Mouse (Mus musculus): Measurements from ENCODE around the gene Hoxd8.

The Hoxd8 gene

GRCm38 (mm10) chr2:74669650-74670235 is 34.7 kb upstream of the Hoxd8 start:
- no peak for DNase-seq (ENCODE audit: low spot score)

DNA sequence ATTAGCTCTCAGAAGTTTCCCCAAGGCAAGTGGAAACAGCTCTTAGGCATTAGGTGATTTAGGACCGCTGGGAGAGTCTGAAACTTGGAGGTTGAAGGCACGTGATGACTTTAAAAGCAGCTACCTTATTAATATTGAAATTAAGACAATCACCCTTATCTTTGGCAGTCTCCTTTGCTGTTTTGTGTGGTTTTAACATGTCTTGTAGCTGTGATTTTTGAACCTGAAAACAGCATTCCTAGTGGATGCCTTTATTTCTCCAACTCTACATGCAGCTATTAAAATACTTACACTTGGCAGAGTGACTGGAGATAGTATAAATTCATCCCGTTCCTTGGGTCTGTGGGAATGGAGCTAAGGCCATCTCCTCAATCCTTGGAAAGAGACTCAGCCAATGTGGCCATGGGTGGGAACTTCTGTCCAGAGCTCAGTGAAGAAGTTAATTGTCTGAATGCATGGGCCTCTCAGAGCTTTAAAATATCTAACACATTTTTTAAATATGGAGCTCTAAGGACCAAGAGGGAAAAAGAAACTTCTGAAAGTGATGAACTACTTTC is 33.7 kb upstream of the Hoxd8 start:
- DNase-seq (ENCODE audit: low spot score): no peak

DNA sequence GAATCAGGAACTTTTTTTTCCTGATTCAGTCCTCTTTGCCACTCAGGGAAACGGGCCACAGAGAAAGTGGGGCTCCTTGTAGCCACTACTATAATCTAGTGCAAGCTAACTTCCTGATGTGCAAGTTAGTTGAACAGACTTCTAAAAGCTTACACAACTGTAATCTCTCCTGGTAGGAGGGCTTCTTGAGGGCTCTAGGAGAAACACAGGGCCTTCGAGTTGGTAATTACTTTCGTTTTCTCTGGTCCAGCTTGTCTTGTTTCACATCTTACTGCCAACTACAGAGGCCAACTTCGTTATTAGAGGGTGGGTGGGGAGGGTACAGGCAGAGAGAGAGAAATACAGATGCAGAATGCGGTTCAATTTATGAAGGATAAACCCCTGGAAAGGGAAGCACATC is 32.6 kb upstream of the Hoxd8 start:
- no peak for DNase-seq (ENCODE audit: low spot score)

DNA sequence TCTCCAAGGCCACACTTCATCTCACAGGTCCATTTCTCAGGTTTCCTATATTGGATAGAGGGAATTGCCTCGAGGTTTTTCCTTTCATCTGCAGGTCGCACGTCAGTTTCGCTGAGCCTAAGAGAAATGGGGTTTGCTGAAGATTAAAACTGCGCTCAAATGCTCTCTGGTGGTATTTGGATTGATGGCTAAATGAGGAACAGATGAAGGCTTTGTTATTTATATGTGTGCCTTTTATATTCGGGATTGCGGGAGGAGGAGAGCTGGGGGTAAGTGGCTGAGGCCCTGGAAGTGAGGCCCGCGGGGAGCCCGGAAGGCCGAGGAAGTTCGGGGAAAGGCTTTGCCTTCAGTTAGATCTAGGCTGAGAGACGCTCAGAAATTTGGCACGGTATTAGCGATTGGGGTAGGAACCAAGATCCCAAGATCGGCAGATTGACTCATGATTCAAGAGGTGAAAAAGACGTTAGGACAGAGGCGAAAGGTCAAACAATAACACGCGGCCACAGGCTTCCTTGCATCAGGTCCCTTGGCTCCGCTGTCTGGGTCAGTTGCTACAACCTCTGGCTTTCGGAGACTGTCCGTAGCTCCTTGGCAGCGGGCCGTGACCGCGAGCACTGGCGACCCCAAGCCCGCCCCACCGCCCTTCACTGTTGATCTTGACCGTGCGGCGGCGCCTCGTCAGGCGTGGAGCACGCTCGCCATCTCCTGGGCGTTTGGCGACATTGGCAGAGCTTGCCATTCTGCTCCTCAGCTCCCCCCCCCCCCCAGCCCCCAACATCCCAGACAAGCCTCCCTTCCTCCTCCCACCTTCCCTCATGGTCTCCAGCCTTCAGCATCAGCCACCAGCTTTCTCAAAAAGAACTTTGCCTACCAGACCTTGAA is 31.7 kb upstream of the Hoxd8 start:
- DNase-seq (ENCODE audit: low spot score): peak; percentile 89

- no peak for DNase-seq (ENCODE audit: low spot score)
Measured at GRCm38 (mm10) chr2:74673835-74674425, 30.5 kb upstream of the Hoxd8 start.

DNA sequence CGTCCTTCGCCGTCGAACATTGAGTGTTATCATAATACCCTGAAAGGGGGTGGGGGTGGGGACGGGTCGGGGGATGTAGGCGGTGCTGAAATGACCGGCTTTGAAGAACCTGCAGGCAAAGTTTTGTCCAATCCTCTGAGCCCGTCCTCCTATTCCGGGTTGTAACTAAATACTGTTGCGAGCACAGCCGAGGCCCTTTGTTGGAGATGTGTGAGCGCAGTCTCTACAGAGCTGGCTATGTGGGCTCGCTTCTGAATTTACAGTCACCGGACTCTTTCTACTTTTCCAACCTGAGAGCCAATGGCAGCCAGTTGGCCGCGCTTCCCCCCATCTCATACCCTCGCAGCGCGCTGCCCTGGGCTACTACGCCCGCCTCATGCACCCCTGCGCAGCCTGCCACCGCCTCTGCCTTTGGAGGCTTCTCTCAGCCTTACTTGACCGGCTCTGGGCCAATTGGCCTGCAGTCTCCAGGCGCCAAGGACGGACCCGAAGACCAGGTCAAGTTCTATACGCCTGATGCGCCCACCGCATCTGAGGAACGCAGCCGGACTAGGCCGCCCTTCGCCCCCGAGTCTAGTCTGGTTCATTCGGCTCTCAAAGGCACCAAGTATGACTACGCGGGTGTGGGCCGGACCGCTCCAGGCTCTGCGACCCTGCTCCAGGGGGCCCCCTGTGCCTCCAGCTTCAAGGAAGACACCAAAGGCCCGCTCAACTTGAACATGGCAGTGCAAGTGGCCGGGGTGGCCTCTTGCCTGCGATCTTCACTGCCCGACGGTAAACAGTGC is 29.3 kb upstream of the Hoxd8 start, which contains the start of gene Hoxd12:
Hoxd12 (plus strand) TSS at position 133 of the 785 bp plus-strand sequence.
- DNase-seq (ENCODE audit: low spot score): no peak

- DNase-seq (ENCODE audit: low spot score): no peak
Measured at GRCm38 (mm10) chr2:74675666-74676282, 28.6 kb upstream of the Hoxd8 start.

- DNase-seq (ENCODE audit: low spot score): no peak
Measured at GRCm38 (mm10) chr2:74676376-74677052, 27.9 kb upstream of the Hoxd8 start.

DNA sequence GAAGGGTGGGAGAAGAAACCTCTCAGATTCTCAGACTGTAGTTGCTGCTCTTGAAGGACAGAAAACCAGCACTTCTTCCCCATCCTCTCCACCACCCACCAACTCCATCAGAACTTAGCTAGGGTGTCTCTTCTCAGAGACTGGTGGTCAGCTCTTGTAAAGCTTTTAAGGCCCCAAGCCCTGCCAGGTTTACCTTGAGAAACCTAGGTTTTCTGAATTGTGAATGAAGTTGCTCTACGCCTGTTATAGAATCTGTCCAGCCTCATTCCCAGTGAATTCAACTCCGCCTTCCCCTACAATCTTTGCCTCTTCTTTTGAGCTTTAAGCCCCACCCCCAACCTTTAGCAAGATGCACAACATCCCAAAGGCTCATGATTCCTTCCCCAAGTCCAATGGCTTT is 27.3 kb upstream of the Hoxd8 start:
- no peak for DNase-seq (ENCODE audit: low spot score)

DNA sequence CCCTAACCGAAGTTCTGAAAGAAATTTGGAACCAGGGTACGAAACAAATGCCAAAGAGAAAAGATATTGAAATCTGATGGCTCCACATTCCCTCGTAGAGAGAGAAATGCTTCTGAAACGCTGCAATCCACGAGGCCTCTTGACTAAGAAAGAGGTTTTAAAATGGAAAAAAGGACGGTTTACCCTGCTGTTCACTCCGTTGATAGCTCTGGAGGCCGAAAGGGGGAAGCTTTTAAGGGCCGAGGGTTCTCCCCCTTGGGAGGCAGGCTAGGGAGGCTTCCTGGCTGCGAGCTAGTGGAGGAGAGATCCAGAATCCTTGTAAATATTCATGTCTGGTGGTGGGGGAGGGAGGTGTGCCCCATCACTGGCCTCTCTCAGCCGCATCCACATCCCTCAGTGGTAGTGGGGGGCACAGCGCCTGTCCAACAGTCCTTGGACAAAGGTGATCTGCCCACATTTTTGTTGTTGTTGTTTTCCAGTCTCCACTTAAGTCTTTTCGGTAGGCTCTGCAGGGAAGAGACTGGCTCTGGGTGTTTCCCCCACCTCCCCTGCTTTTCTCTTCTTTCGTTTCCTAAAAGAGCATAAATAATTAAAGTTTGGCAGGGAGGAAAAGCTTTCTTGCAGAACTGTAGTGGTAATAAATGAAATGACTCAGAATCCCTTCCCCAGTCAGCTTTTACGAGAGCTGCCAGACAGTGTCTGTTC is 25.4 kb upstream of the Hoxd8 start, which contains the start of gene Hoxd11:
Hoxd11 (plus strand) TSS at position 667 of the 705 bp plus-strand sequence.
- no peak for DNase-seq (ENCODE audit: low spot score)

- DNase-seq (ENCODE audit: low spot score): no peak
Measured at GRCm38 (mm10) chr2:74679596-74679971, 24.8 kb upstream of the Hoxd8 start.

GRCm38 (mm10) chr2:74679980-74680379 is 24.4 kb upstream of the Hoxd8 start:
- no peak for DNase-seq (ENCODE audit: low spot score)

DNA sequence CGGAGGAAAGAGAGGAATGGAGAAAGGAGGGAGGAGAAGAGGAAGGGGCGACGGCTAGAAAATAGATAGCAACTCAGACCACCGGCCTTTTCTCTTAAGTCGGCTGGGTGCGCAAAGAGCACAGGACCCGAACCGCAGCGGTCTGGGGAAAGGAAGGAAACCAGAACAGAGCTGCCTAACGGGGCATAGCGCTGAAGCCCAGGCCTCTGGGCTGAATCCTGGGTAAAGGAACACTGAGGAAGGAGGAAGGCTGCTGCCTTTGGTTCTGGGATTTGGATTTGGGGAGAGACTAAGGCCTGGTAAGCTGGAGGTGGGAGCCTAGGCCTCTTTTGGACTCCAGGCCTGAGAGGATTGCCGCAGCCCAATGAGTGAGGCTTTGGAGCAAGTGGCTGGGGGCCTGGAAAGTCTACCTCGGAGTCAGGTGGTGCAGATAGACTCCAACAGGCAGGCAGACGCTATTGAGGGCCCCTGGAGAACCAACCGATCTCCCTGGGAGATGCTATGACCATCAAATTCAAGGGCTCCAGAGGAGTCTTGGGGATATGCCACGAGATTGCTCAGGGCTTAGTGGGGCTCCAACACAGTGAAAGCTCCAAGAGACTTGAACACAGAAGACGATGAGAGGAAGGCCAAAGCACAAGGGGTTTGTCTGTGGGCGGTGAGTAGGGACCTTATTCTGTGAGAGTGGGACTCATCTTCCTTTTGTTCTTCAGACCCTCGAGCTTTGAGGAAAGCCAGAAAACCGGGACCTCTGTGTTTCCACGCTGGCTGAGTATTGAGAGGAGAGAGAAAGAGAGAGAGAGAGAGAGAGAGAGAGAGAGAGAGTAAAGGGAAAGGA is 23.6 kb upstream of the Hoxd8 start:
- no peak for DNase-seq (ENCODE audit: low spot score)

GRCm38 (mm10) chr2:74681594-74682531 is 22.6 kb upstream of the Hoxd8 start:
- no peak for DNase-seq (ENCODE audit: low spot score)

DNA sequence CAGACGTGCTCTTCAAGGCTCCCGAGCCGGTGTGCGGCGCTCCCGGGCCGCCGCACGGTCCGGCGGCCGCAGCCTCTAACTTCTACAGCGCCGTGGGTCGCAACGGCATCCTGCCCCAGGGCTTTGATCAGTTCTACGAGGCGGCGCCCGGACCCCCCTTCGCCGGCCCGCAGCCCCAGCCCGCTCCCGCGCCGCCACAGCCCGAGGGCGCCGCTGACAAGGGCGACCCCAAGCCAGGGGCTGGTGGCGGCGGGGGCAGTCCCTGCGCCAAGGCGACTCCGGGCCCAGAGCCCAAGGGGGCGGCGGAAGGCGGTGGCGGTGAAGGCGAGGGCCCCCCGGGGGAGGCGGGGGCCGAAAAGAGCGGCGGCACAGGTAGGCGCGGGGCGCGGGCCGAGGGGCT is 21.6 kb upstream of the Hoxd8 start:
- DNase-seq (ENCODE audit: low spot score): no peak

DNA sequence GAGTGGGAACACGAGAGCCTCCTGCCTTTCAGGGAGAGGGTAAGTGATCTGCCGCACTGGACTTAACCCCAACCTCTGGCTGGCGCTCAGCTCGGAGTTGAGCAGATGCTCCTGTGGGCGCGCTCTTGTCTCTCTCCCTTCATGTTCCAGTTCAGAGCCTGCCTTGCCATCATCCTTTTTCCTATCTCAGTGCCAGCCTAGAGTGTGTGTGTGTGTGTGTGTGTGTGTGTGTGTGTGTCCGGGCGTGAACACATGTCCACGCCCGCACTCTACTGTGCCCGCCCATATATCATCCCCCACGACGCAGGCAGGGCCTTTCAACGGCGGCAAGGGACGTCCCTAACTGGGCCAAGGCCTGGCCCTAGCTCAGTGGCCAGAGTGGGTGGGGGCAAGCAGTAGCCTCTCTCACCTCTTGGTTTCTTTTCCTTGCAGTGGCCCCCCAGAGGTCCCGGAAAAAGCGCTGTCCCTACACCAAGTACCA is 20.9 kb upstream of the Hoxd8 start:
- DNase-seq (ENCODE audit: low spot score): no peak

- no peak for DNase-seq (ENCODE audit: low spot score)
Measured at GRCm38 (mm10) chr2:74684106-74684505, 20.3 kb upstream of the Hoxd8 start.

DNA sequence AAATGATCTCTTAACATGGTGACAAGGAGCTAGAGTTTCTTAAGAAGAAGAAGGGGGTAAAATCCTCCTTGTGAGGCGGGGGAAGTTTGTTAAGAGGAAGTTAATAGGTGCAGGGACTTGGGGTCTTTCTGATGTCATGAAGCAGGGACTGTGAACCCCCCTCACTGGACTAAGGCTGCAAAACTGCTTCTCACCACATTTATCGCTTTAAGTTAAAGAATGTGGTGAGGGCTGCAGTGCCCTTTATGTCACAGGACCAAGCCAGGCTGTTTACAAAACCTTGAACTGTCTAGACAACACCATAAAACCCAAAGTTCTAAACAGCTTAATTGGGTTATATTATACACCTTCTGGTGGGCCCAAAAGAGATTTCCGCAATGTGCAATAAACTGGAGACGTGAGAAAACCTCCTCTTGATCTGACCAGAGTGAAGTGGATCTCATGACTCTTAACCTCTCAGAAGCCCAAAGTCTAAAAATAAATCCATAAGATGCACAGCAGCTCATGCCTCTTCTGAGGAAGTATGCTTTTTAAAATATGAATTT is 19.3 kb upstream of the Hoxd8 start:
- DNase-seq (ENCODE audit: low spot score): no peak

Data from embryo, embryonic 10.5 days (tissue).